Mouse (Mus musculus) spleen, adult 2 months (tissue): ENCODE measurements at regions not wholly inside any gene's neighbourhood (a gene's known extent, or its start where the extent isn't known, plus 50 kb on each side); places are given as distances from the start of the nearest gene placed in this dataset.

Experiments
- CTCF ChIP-seq: fragments of 200-500 bp; IDR thresholded peaks from 2 replicates; pipeline ENCODE4 v1.5.1; 2011; ENCODE audit warnings: mild to moderate bottlenecking, inconsistent platforms; ENCODE audit not compliant: insufficient read depth, insufficient read length, insufficient replicate concordance; ENCODE audit errors: extremely low read depth
- POLR2A ChIP-seq: fragments of 200-500 bp; IDR thresholded peaks from 2 replicates; pipeline ENCODE4 v1.6.1; 2011; ENCODE audit warnings: low read depth, low read length, inconsistent platforms

GRCm38 (mm10) chr8:9093356-9093755, 403.0 kb upstream of the Arglu1 start:
- TF ChIP-seq POLR2A (no peak), CTCF (no peak)
